Mouse (Mus musculus) brain, embryonic 18.5 days (tissue): ENCODE results near the gene Thoc7.
"Not testable (repeated sequence)": the region's sequence is repeated elsewhere in the genome, so short reads cannot be mapped to it uniquely, and the experiment has no call there.

Source experiments
- DNase-seq: peaks from one replicate; pipeline ENCODE4 v3.0.0-alpha.2; 2012; ENCODE audit warnings: low read depth, low spot score

Gene Thoc7

GRCm38 (mm10) chr14:13961401-13962112 lies at the start of gene Thoc7, which contains the start of gene Atxn7:
Gene Thoc7, minus strand, starts transcription at chr14:13961852.
Gene Atxn7, plus strand, starts transcription at chr14:13961440.
- DNase-seq: no peak

- no peak for DNase-seq
Observed at GRCm38 (mm10) chr14:14009712-14010111, 48.1 kb upstream of the Thoc7 start.

- no peak for DNase-seq
Observed at GRCm38 (mm10) chr14:14002771-14003170, 41.1 kb upstream of the Thoc7 start.

GRCm38 (mm10) chr14:13995206-13996097 lies 33.8 kb upstream of the Thoc7 start:
- no peak for DNase-seq

- DNase-seq: no peak
Observed at GRCm38 (mm10) chr14:13990741-13991140, 29.1 kb upstream of the Thoc7 start.

GRCm38 (mm10) chr14:13988397-13988796 lies 26.7 kb upstream of the Thoc7 start:
- no peak for DNase-seq

GRCm38 (mm10) chr14:13982174-13982573 lies 20.5 kb upstream of the Thoc7 start:
- no peak for DNase-seq

- no peak for DNase-seq
Observed at GRCm38 (mm10) chr14:13981286-13981685, 19.6 kb upstream of the Thoc7 start.

GRCm38 (mm10) chr14:13977498-13977897 lies 15.8 kb upstream of the Thoc7 start:
- no peak for DNase-seq

GRCm38 (mm10) chr14:13971644-13972234 lies 10.1 kb upstream of the Thoc7 start:
- no peak for DNase-seq

GRCm38 (mm10) chr14:13970513-13970912 lies 8.9 kb upstream of the Thoc7 start:
- no peak for DNase-seq

- no peak for DNase-seq
Observed at GRCm38 (mm10) chr14:13968476-13968875, 6.8 kb upstream of the Thoc7 start.

- no peak for DNase-seq
Observed at GRCm38 (mm10) chr14:13967607-13968006, 6.0 kb upstream of the Thoc7 start.

- DNase-seq: no peak
Observed at GRCm38 (mm10) chr14:13963527-13963926, 1.9 kb upstream of the Thoc7 start.

GRCm38 (mm10) chr14:13962476-13962875 lies 824 bp upstream of the Thoc7 start:
- DNase-seq: no peak

- no peak for DNase-seq
Observed at GRCm38 (mm10) chr14:13960482-13961325, 948 bp downstream of the Thoc7 start.

GRCm38 (mm10) chr14:13960079-13960478 lies 1.6 kb downstream of the Thoc7 start:
- DNase-seq: no peak

GRCm38 (mm10) chr14:13952151-13952550 lies 9.5 kb downstream of the Thoc7 start:
- DNase-seq: not testable (repeated sequence)

- no peak for DNase-seq
Observed at GRCm38 (mm10) chr14:13950401-13950800, 11.3 kb downstream of the Thoc7 start.

GRCm38 (mm10) chr14:13948345-13948744 lies 13.3 kb downstream of the Thoc7 start:
- DNase-seq: no peak

- DNase-seq: no peak
Observed at GRCm38 (mm10) chr14:13944686-13945085, 17.0 kb downstream of the Thoc7 start.

- DNase-seq: no peak
Observed at GRCm38 (mm10) chr14:13934052-13934371, 27.6 kb downstream of the Thoc7 start.
